Mouse (Mus musculus) spleen, adult 2 months (tissue): Measurements from ENCODE around the gene Adamts4. TPM values are rescaled to one million over a fixed set of nuclear protein-coding genes. Genes with fewer than 3 reads are reported as not detected.
"Not testable (repeated sequence)": the region's sequence is repeated elsewhere in the genome, so short reads cannot be mapped to it uniquely, and the experiment has no call there.

ENCODE experiments used
- DNase-seq, 2 experiments: peaks; one replicate each; pipeline versions ENCODE4 v3.0.0 to v3.0.0-alpha.2; 2012 to 2021; ENCODE audit warnings: low spot score in 2 of 2, low read depth in 1 of 2
- H3K27ac ChIP-seq: fragments of 200-500 bp; 2 replicates; pipeline ENCODE4 v1.5.1; 2012; ENCODE audit warnings: low read length, inconsistent platforms; ENCODE audit not compliant: insufficient read depth
- H3K27me3 ChIP-seq: fragments of 200-500 bp; 2 replicates; pipeline ENCODE4 v1.6.1; 2012; ENCODE audit warnings: mild to moderate bottlenecking, moderate library complexity, low read length, inconsistent platforms; ENCODE audit not compliant: control insufficient read depth, insufficient read depth
- H3K36me3 ChIP-seq: fragments of 200-500 bp; 2 replicates; pipeline ENCODE4 v1.6.1; 2012; ENCODE audit warnings: mild to moderate bottlenecking, low read length, inconsistent platforms; ENCODE audit not compliant: control insufficient read depth, insufficient read depth
- H3K4me1 ChIP-seq: fragments of 200-500 bp; 2 replicates; pipeline ENCODE4 v1.6.1; 2011; ENCODE audit warnings: inconsistent platforms; ENCODE audit not compliant: control insufficient read depth, insufficient read depth, insufficient read length
- H3K4me3 ChIP-seq: fragments of 200-500 bp; 2 replicates; pipeline ENCODE4 v1.5.1; 2011; ENCODE audit warnings: mild to moderate bottlenecking, inconsistent platforms; ENCODE audit not compliant: insufficient read depth, insufficient read length; ENCODE audit errors: extremely low read depth
- CTCF ChIP-seq: fragments of 200-500 bp; IDR thresholded peaks from 2 replicates; pipeline ENCODE4 v1.5.1; 2011; ENCODE audit warnings: mild to moderate bottlenecking, inconsistent platforms; ENCODE audit not compliant: insufficient read depth, insufficient read length, insufficient replicate concordance; ENCODE audit errors: extremely low read depth
- POLR2A ChIP-seq: fragments of 200-500 bp; IDR thresholded peaks from 2 replicates; pipeline ENCODE4 v1.6.1; 2011; ENCODE audit warnings: low read depth, low read length, inconsistent platforms
- WGBS: fragments of 180-500 bp; shearing (Covaris S2); methylation state at CpG from one replicate; pipeline ENCODE4 v1.1.7; 2018; 5-methylcytosine and 5-hydroxymethylcytosine counted together
- polyA plus RNA-seq: library from polyadenylated mRNA; depleted of rRNA; stranded (reverse); fragments of >200 nt; gene quantifications from 2 replicates; pipeline ENCODE4 v1.2.3, GENCODE M21; 2012

Adamts4 gene
- polyA plus RNA-seq, 1 experiment = 0.64 TPM

- Histone ChIP-seq H3K27me3 (no peaks in the 10 kb centered on the region), H3K4me1 (no peaks in the 10 kb centered on the region), H3K4me3 (no peak overlapping the region), H3K36me3 (peaks cover 47% of the 10 kb centered on the region), H3K27ac (no peak overlapping the region)
- no peak for DNase-seq
- TF ChIP-seq POLR2A = no peak
- TF ChIP-seq CTCF = no peak
- WGBS = 95% methylated on average over 6 of the region's 6 CpGs
Observed at GRCm38 (mm10) chr1:171237438-171237837, 12.8 kb upstream of the Adamts4 start.

- Histone ChIP-seq H3K27me3 (no peaks in the 10 kb centered on the region), H3K4me3 (no peak overlapping the region), H3K27ac (no peak overlapping the region), H3K4me1 (no peaks in the 10 kb centered on the region), H3K36me3 (peaks cover 51% of the 10 kb centered on the region)
- peak in 1 of 2 experiments; percentile 48 for DNase-seq
- WGBS = 73% methylated on average over 14 of the region's 14 CpGs
- TF ChIP-seq POLR2A (no peak), CTCF (peak; percentile 86)
Observed at GRCm38 (mm10) chr1:171238463-171238862, 11.8 kb upstream of the Adamts4 start.

GRCm38 (mm10) chr1:171239992-171240744 lies 10.1 kb upstream of the Adamts4 start:
- Histone ChIP-seq H3K4me1 (no peaks in the 10 kb centered on the region), H3K27ac (no peak overlapping the region), H3K4me3 (no peak overlapping the region), H3K36me3 (peaks cover 48% of the 10 kb centered on the region), H3K27me3 (no peaks in the 10 kb centered on the region)
- DNase-seq = no peak
- no peak for TF ChIP-seq POLR2A
- TF ChIP-seq CTCF = no peak
- WGBS = 87% methylated on average over 15 of the region's 15 CpGs

- no peak overlapping the region for H3K4me3 ChIP-seq
- H3K27ac ChIP-seq = no peak overlapping the region
- no peak for TF ChIP-seq POLR2A
- no peak for TF ChIP-seq CTCF
- no peak for DNase-seq
- peaks cover 41% of the 10 kb centered on the region for H3K36me3 ChIP-seq
- no peaks in the 10 kb centered on the region for H3K4me1 ChIP-seq
- 95% methylated on average over 10 of the region's 10 CpGs for WGBS
- no peaks in the 10 kb centered on the region for H3K27me3 ChIP-seq
Observed at GRCm38 (mm10) chr1:171240911-171241310, 9.3 kb upstream of the Adamts4 start.

- H3K36me3 ChIP-seq = peaks cover 35% of the 10 kb centered on the region
Observed at GRCm38 (mm10) chr1:171241952-171242351, 8.3 kb upstream of the Adamts4 start.

GRCm38 (mm10) chr1:171245353-171245752 lies 4.9 kb upstream of the Adamts4 start:
- H3K4me1 ChIP-seq = peaks cover 4% of the 10 kb centered on the region; the same call in 1 of the 2 replicates
- H3K4me3 ChIP-seq = no peak overlapping the region
- H3K27me3 ChIP-seq = no peaks in the 10 kb centered on the region
- DNase-seq = no peak
- TF ChIP-seq CTCF (no peak), POLR2A (no peak)
- WGBS = 93% methylated on average over 8 of the region's 8 CpGs
- H3K27ac ChIP-seq = no peak overlapping the region
- peaks cover 16% of the 10 kb centered on the region for H3K36me3 ChIP-seq

More at GRCm38 (mm10) chr1:171241952-171242351, 8.3 kb upstream of the Adamts4 start:
- H3K4me3 ChIP-seq, H3K27ac ChIP-seq, H3K27me3 ChIP-seq, H3K4me1 ChIP-seq, DNase-seq: not testable (repeated sequence)
- 92% methylated on average over 12 of the region's 12 CpGs for WGBS
